Mouse (Mus musculus) limb, embryonic 14.5 days (tissue): ENCODE data around the gene Fat1. TPM values are rescaled to one million over a fixed set of nuclear protein-coding genes. Genes with fewer than 3 reads are reported as not detected.

Source experiments
- ATAC-seq: fragments of 200-750 bp; cut with Nextera tagmentation; 2 replicates; pipeline ENCODE4 v1.8.0; 2017; ENCODE audit warnings: low read depth, moderate number of reproducible peaks, moderate TSS enrichment; ENCODE audit not compliant: low FRiP score
- DNase-seq: peaks from one replicate; pipeline ENCODE4 v3.0.0-alpha.2; 2015; ENCODE audit warnings: low spot score
- H3K27ac ChIP-seq: fragments of 300-500 bp; sonication (generic); replicated peaks from 2 replicates; pipeline ENCODE4 v1.5.1; 2014; ENCODE audit warnings: low read depth, mild to moderate bottlenecking, low read length, moderate library complexity, mixed read lengths
- H3K27me3 ChIP-seq: fragments of 300-500 bp; sonication (generic); 2 replicates; pipeline ENCODE4 v1.6.1; 2014; ENCODE audit warnings: low read length, mixed read lengths; ENCODE audit not compliant: control insufficient read depth, insufficient read depth
- H3K36me3 ChIP-seq: fragments of 300-500 bp; sonication (generic); 2 replicates; pipeline ENCODE4 v1.6.1; 2014; ENCODE audit warnings: mild to moderate bottlenecking, low read length, moderate library complexity, mixed read lengths; ENCODE audit not compliant: control insufficient read depth, insufficient read depth
- H3K4me1 ChIP-seq: fragments of 300-500 bp; sonication (generic); 2 replicates; pipeline ENCODE4 v1.6.1; 2014; ENCODE audit warnings: antibody characterized with exemption, low read length, mixed read lengths; ENCODE audit not compliant: control insufficient read depth, insufficient read depth
- H3K4me2 ChIP-seq: fragments of 300-500 bp; sonication (generic); replicated peaks from 2 replicates; pipeline ENCODE4 v1.6.1; 2014; ENCODE audit warnings: low read depth, mild to moderate bottlenecking, low read length, moderate library complexity; ENCODE audit not compliant: severe bottlenecking
- H3K4me3 ChIP-seq: fragments of 300-500 bp; sonication (generic); replicated peaks from 2 replicates; pipeline ENCODE4 v1.5.1; 2014; ENCODE audit warnings: low read length
- H3K9ac ChIP-seq: fragments of 300-500 bp; sonication (generic); 2 replicates; pipeline ENCODE4 v1.6.1; 2014; ENCODE audit warnings: mild to moderate bottlenecking, low read depth, low read length, moderate library complexity; ENCODE audit not compliant: severe bottlenecking
- H3K9me3 ChIP-seq: fragments of 300-500 bp; sonication (generic); 2 replicates; pipeline ENCODE4 v1.6.1; 2016; ENCODE audit warnings: low read length; ENCODE audit not compliant: control insufficient read depth
- POLR2A ChIP-seq: fragments of 200-500 bp; IDR thresholded peaks from 2 replicates; pipeline ENCODE4 v1.8.0; 2012; ENCODE audit warnings: inconsistent platforms, mild to moderate bottlenecking, moderate library complexity, borderline replicate concordance; ENCODE audit not compliant: insufficient read depth, insufficient read length; ENCODE audit errors: extremely low read depth
- WGBS: fragments of 180-500 bp; shearing (Covaris S2); extraction: QIAGEN DNeasy Blood & Tissue Kit; methylation state at CpG from one replicate; pipeline ENCODE4 v1.1.7; 2014; 5-methylcytosine and 5-hydroxymethylcytosine counted together
- polyA plus RNA-seq, 2 experiments: library from polyadenylated mRNA; depleted of rRNA in 1 of 2; stranded (reverse) in 1 of 2; unstranded in 1 of 2; fragments of >200 nt; fragmentation: Nextera tagmentation in 1 of 2; extraction: Ambion mirVana in 1 of 2; gene quantifications; 2 replicates each; pipeline versions ENCODE4 v1.2.1 to v1.2.3; 2012 to 2014

The Fat1 gene
- polyA plus RNA-seq, 2 experiments, result 56.6 to 81.1 TPM

- WGBS, result 63% methylated on average over 3 of the region's 3 CpGs
- no peak for TF ChIP-seq POLR2A
Observed at GRCm38 (mm10) chr8:45004021-45004420, 68.8 kb downstream of the Fat1 start.

GRCm38 (mm10) chr8:45010685-45011084 lies 75.4 kb downstream of the Fat1 start:
- TF ChIP-seq POLR2A, result no peak

More at GRCm38 (mm10) chr8:45004021-45004420, 68.8 kb downstream of the Fat1 start:
- H3K4me2 ChIP-seq, result no peak overlapping the region
- no peak overlapping the region for H3K27ac ChIP-seq
- ATAC-seq, result no peak
- H3K4me3 ChIP-seq, result no peak overlapping the region
- H3K9me3 ChIP-seq, result no peaks in the 10 kb centered on the region
- H3K27me3 ChIP-seq, result no peaks in the 10 kb centered on the region
- H3K4me1 ChIP-seq, result peaks cover 16% of the 10 kb centered on the region
- H3K9ac ChIP-seq, result no peak overlapping the region
- DNase-seq, result no peak
- peaks cover 17% of the 10 kb centered on the region for H3K36me3 ChIP-seq

GRCm38 (mm10) chr8:45011774-45012173 lies 76.5 kb downstream of the Fat1 start:
- TF ChIP-seq POLR2A, result no peak
- Histone ChIP-seq H3K27me3 (no peaks in the 10 kb centered on the region), H3K4me1 (no peaks in the 10 kb centered on the region), H3K27ac (no peak overlapping the region), H3K9me3 (no peaks in the 10 kb centered on the region; the same call in 1 of the 2 replicates), H3K4me3 (no peak overlapping the region), H3K4me2 (no peak overlapping the region), H3K36me3 (peaks cover 81% of the 10 kb centered on the region), H3K9ac (no peak overlapping the region)
- WGBS, result 87% methylated on average over 12 of the region's 12 CpGs
- DNase-seq (no peak), ATAC-seq (no peak)

More at GRCm38 (mm10) chr8:45010685-45011084, 75.4 kb downstream of the Fat1 start:
- no peak overlapping the region for H3K27ac ChIP-seq
- DNase-seq, result no peak
- no peak overlapping the region for H3K4me3 ChIP-seq
- no peaks in the 10 kb centered on the region for H3K4me1 ChIP-seq
- no peak for ATAC-seq
- no peaks in the 10 kb centered on the region for H3K27me3 ChIP-seq
- 32% methylated on average over 4 of the region's 4 CpGs for WGBS
- no peaks in the 10 kb centered on the region; the same call in 1 of the 2 replicates for H3K9me3 ChIP-seq
- peaks cover 75% of the 10 kb centered on the region for H3K36me3 ChIP-seq
- H3K9ac ChIP-seq, result no peak overlapping the region
- no peak overlapping the region for H3K4me2 ChIP-seq

- no peak for TF ChIP-seq POLR2A
- no peak for DNase-seq
- WGBS, result 89% methylated on average over 8 of the region's 8 CpGs
Observed at GRCm38 (mm10) chr8:45013852-45014251, 78.6 kb downstream of the Fat1 start.

GRCm38 (mm10) chr8:45014498-45015067 lies 79.3 kb downstream of the Fat1 start:
- H3K9me3 ChIP-seq, result no peaks in the 10 kb centered on the region; the same call in 1 of the 2 replicates
- H3K4me2 ChIP-seq, result no peak overlapping the region
- H3K4me1 ChIP-seq, result no peaks in the 10 kb centered on the region
- 94% methylated on average over 11 of the region's 11 CpGs for WGBS
- H3K36me3 ChIP-seq, result peaks cover 77% of the 10 kb centered on the region
- no peaks in the 10 kb centered on the region for H3K27me3 ChIP-seq
- no peak for TF ChIP-seq POLR2A
- ATAC-seq, result no peak
- no peak for DNase-seq
- no peak overlapping the region for H3K9ac ChIP-seq
- no peak overlapping the region for H3K4me3 ChIP-seq
- no peak overlapping the region for H3K27ac ChIP-seq

More at GRCm38 (mm10) chr8:45013852-45014251, 78.6 kb downstream of the Fat1 start:
- H3K27me3 ChIP-seq, result no peaks in the 10 kb centered on the region
- no peak overlapping the region for H3K27ac ChIP-seq
- peaks cover 81% of the 10 kb centered on the region for H3K36me3 ChIP-seq
- H3K4me2 ChIP-seq, result no peak overlapping the region
- H3K9ac ChIP-seq, result no peak overlapping the region
- H3K9me3 ChIP-seq, result no peaks in the 10 kb centered on the region; the same call in 1 of the 2 replicates
- H3K4me3 ChIP-seq, result no peak overlapping the region
- ATAC-seq, result no peak
- H3K4me1 ChIP-seq, result no peaks in the 10 kb centered on the region
